Mouse (Mus musculus) NIH3T3 (cell line): ENCODE measurements around the gene Stk33.
A peak's percentile ranks its signal among the peaks of the same experiment; 100 is the strongest.
"Not testable (repeated sequence)": the region's sequence is repeated elsewhere in the genome, so short reads cannot be mapped to it uniquely, and the experiment has no call there.

Experiments
- DNase-seq: peaks from one replicate; pipeline ENCODE4 v3.0.0-alpha.2; 2012; ENCODE audit warnings: low read depth

Stk33 gene

GRCm38 (mm10) chr7:109438781-109439591 lies at the start of gene Stk33:
TSS of gene Stk33 (minus strand) at chr7:109439081.
- no peak for DNase-seq

- peak; percentile 36 for DNase-seq
Measured at GRCm38 (mm10) chr7:109484221-109484620, 45.3 kb upstream of the Stk33 start.

DNA sequence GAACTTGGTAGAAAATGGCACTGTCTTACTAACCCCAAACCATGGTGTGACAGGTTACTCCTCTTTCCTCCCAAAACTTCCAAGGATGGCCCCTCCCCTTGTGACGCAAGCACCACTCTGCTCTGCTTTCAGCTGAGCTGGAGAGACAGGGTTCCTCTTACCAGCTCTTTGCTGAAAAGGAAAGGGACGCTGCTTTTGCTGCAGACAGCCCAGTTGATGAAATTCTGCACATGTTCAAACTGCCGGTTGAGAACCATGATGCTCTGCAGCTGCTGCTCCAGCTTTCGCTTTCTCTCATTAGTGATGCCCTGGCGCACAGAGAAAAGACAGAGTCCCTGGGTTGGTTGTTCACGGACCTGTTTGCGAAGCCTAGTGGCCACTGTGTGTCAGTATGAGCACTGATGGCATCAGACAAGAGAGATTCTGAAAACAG lies 41.9 kb upstream of the Stk33 start:
- DNase-seq = no peak

GRCm38 (mm10) chr7:109477926-109478325 lies 39.0 kb upstream of the Stk33 start:
- DNase-seq = no peak

DNA sequence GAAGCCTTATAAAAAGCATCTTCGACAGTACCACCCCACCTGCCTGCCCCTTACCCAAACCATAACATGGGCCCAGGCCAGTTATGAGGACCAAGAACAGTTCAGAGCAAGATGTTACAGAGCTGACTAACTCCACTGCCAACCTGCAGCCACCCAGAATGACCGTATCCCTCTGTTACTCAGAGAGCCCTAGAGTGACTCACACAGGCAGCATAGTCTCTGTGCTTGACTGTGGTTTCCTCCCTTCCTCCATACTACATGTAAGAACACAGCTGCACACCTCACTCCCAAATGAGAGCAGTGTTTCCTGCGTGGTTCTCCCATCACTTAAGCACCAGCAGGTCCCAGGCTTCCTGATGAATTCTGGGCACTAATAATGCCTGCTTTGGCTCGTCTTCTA lies 31.8 kb upstream of the Stk33 start:
- peak; percentile 54 for DNase-seq

GRCm38 (mm10) chr7:109468262-109468701 lies 29.4 kb upstream of the Stk33 start:
- no peak for DNase-seq

DNA sequence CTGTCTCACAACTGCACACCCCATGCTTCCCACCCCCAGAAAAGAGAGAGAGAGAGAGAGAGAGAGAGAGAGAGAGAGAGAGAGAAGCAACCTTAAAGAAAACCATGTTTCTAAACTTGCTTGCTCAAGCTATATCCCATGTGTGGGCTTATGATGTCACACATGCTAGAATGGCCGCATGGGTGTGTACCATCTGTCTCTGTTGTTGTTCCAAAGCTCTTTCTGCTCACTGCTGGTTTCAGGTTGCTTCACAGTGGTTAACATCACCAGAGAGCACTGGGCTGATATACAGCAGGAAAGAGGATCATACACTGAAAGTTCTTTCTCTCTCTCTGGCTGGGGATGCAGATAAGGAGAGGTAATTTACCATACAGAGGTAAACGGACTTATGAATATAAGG lies 28.7 kb upstream of the Stk33 start:
- DNase-seq = no peak

GRCm38 (mm10) chr7:109460698-109461097 lies 21.8 kb upstream of the Stk33 start:
- DNase-seq = no peak

DNA sequence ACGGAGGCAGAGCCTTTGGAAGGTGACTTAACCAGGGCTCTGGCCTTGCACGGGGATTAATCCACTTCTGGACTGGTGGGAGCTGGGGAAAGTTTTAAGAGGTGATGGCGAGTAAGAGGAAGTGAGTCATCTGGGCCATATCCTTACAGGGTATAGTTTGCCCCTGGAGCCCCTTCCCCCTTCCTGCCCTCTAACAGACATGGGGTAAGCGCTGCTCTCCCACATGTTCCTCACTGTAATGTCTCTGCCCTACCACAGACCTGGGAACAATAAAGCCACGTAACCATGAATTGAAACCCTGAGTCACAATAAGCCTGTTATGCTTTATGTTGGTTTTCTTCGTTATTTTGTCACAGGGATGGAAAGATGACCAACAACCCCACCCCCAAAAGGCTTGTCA lies 17.7 kb upstream of the Stk33 start:
- DNase-seq = no peak

GRCm38 (mm10) chr7:109455748-109456147 lies 16.9 kb upstream of the Stk33 start:
- no peak for DNase-seq

DNA sequence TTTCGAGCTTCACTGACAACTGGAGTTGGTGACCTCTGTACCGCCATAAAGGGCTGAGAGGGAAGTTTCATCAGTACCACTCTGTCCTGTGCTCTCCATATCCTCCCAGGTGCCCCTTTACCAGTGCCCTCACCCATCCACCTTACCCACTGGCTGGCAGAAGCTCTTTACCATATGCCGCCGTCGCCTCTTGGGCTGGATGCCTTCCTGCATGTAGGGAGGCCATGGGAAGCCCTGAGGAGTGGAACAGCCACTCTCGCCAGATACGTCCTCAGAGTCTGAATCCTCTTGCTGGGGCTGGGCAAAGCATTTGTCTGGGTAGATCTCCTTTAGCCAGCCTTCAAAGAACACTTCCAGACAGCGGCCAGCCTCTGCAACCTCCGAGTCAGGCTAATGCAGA lies 16.0 kb upstream of the Stk33 start:
- DNase-seq = no peak

DNA sequence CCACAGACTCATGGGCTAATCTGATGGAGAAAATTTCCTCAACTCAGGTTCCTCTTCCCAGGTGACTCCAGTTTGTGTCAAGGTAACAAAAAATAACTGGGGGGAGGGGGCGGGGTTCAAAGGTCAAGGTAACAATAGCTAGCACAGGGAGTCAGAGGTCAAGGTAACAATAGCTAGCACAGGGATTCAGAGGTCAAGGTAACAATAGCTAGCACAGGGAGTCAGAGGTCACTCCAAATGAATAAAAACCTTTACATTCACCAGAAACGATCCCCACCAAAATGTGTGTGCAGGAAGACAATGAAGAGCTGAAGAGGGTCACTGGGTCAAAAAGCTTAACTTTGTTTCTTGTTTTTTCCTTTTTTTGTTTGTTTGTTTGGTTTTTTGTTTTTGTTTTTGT lies 9.2 kb upstream of the Stk33 start:
- no peak for DNase-seq

DNA sequence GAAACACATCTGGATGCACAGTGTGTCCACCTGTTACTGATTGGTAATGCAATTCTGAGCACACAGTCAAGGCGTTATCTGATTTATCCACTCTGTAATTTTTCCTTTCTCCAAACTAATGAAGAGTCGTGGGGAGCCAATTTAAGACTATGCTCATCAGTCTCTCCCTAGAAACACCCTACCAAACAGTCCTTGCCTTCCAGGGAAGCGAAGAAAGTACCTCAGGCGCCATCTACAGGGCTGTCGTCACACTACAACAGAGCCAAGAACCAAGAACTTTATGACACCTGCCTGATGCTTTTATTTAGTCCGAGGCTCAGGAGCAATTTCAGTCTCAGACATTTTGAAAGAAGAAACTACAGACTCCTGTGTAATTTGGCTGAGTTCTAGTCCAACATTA lies 6.1 kb upstream of the Stk33 start:
- DNase-seq = peak; percentile 50

GRCm38 (mm10) chr7:109442739-109443138 lies 3.9 kb upstream of the Stk33 start:
- no peak for DNase-seq

- no peak for DNase-seq
Measured at GRCm38 (mm10) chr7:109440697-109441269, 1.9 kb upstream of the Stk33 start.

DNA sequence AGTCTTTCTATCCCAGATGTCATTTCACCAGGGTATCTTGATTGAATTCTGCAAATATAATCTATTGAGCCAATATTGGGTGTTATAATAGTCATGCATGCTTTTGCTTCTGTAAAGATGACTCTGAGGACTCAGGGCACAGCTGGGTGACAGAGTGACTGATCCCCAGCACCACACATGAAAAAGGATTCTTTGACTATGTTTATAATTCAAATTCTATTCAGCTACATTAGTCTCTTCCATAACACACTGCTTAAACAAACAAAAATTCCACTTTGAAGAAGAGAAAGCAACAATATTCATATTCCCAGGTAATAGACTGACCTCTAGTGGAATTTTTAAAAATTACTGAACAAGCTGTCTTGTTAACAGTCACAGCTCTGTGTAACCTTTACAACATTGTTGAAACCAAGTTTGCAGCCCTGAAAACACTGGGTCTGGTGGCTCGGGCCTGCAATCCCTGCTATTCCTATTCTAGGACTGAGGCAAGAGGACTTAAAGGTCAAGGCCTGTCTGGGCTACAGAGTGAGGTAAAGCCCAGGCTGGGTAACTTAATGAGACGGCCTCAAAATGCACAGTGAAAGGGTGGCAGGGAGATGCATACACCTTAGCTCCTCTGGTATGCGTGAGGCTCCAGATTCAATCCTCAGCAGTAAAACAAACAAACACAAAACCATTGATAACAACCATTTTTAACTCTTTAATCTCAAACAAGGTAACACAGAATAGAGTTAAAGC lies 14.3 kb downstream of the Stk33 start:
- DNase-seq = peak; percentile 41

- DNase-seq = no peak
Measured at GRCm38 (mm10) chr7:109422803-109423202, 16.1 kb downstream of the Stk33 start.

GRCm38 (mm10) chr7:109405491-109405890 lies 33.4 kb downstream of the Stk33 start:
- no peak for DNase-seq

DNA sequence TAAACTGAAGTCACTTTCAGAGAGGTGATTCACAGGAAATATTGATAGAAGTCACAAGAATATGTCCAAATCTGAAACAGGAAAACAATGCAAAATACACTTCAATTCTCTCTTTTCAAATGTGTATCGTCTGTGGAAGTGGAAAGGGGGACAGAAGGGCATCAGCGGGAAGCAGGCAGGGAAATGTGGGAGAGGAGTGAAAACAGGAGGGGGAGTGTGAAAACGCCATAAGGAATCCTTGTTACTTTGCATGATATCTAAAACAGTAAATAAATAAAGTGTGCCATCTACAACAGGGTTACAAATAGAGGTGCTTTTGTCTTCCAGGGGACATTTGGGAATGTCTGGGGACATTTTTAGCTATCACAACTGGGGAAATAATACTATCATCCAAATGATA lies 39.6 kb downstream of the Stk33 start:
- no peak for DNase-seq

DNA sequence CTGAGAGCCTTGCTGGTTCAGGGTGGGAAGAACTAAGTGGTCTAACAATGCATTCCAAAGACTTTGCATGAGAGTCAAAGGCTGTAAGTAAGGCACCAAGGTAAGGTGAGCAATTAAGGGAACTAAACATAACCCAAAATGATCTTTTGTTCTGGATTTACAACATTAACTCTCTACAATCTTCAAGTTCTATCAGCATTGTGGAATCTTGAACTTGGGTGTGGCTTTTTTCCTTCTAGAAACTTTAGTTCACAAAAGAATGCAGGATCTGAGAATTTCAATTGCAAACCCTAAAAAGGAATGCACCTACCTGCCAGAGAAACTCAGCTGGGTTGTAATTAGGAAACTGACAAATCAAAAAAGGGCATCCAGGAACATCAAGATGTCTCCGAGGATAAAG lies 57.8 kb downstream of the Stk33 start:
- DNase-seq = no peak

- not testable (repeated sequence) for DNase-seq
Measured at GRCm38 (mm10) chr7:109373556-109373955, 65.3 kb downstream of the Stk33 start.

- no peak for DNase-seq
Measured at GRCm38 (mm10) chr7:109358435-109359187, 80.3 kb downstream of the Stk33 start.
